Mouse (Mus musculus) stomach, embryonic 16.5 days (tissue): ENCODE results near the gene Pigc. TPM values are rescaled to one million over a fixed set of nuclear protein-coding genes. Genes with fewer than 3 reads are reported as not detected.

Experiments
- ATAC-seq: fragments of 200-750 bp; cut with Nextera tagmentation; 2 replicates; pipeline ENCODE4 v1.8.0; 2017; ENCODE audit warnings: moderate number of reproducible peaks, moderate TSS enrichment; ENCODE audit not compliant: insufficient read depth, low FRiP score
- H3K27ac ChIP-seq: fragments of 300-500 bp; sonication (generic); 2 replicates; pipeline ENCODE4 v1.5.1; 2014; ENCODE audit warnings: low read length
- H3K27me3 ChIP-seq: fragments of 300-500 bp; sonication (generic); 2 replicates; pipeline ENCODE4 v1.6.1; 2014; ENCODE audit warnings: low read length, control low read depth, mixed read lengths; ENCODE audit not compliant: control insufficient read depth, insufficient read depth
- H3K36me3 ChIP-seq: fragments of 300-500 bp; sonication (generic); 2 replicates; pipeline ENCODE4 v1.6.1; 2014; ENCODE audit warnings: low read length; ENCODE audit not compliant: control insufficient read depth, insufficient read depth
- H3K4me1 ChIP-seq: fragments of 300-500 bp; sonication (generic); 2 replicates; pipeline ENCODE4 v1.6.1; 2014; ENCODE audit warnings: low read length, control low read depth, mixed read lengths; ENCODE audit not compliant: control insufficient read depth, insufficient read depth
- H3K4me2 ChIP-seq: fragments of 300-500 bp; sonication (generic); 2 replicates; pipeline ENCODE4 v1.6.1; 2014; ENCODE audit warnings: low read depth, low read length, mixed read lengths
- H3K4me3 ChIP-seq: fragments of 300-500 bp; sonication (generic); replicated peaks from 2 replicates; pipeline ENCODE4 v1.5.1; 2014; ENCODE audit warnings: mild to moderate bottlenecking, low read length
- H3K9ac ChIP-seq: fragments of 300-500 bp; sonication (generic); 2 replicates; pipeline ENCODE4 v1.6.1; 2014; ENCODE audit warnings: low read length
- H3K9me3 ChIP-seq: fragments of 300-500 bp; sonication (generic); replicated peaks from 2 replicates; pipeline ENCODE4 v1.6.1; 2016; ENCODE audit warnings: low read length, control low read depth; ENCODE audit not compliant: control insufficient read depth
- WGBS: fragments of 180-500 bp; shearing (Covaris S2); extraction: QIAGEN DNeasy Blood & Tissue Kit; methylation state at CpG from one replicate; pipeline ENCODE4 v1.1.7; 2014; 5-methylcytosine and 5-hydroxymethylcytosine counted together
- polyA plus RNA-seq: library from polyadenylated mRNA; unstranded; fragments of >200 nt; fragmentation: Nextera tagmentation; extraction: Ambion mirVana; gene quantifications from 2 replicates; pipeline ENCODE4 v1.2.1, GENCODE M21; 2015

Pigc gene
- polyA plus RNA-seq, 1 experiment from 2014 or later = 39.7 TPM

DNA sequence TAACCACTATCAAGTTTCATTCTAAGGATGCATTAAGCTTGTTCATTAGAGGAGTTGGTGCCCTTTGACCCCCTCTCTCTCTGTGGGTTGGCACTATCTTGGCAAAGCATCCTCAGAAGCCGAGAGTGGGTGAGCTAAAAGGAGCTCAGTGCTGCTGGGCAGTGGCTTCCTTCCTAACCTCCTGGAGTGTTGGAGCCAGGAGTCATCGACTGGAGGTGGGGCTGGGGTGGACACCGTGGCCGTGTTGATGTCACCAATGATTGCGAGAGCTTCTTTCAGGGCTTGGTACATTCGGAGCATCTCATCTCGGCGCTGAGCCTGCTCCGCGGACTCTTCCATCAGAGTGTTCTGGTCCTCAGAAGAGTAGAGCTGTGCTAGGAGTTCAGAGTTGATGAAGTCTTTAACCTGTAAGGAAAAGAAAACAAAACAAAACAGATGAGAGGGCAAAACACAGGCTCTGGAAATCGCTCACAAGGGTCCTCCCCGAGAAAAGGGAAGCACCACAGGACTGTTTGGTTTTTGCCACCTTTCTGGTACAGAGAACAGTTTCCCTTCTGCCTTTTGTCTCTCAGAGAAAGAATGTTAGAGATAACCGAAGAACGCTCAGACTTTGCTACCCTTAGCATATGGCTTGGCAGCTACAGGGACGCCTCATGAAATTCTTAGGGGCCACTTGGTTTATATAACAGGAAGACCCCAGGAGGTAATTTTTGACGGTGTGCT, 42.7 kb downstream of the Pigc start:
- Histone ChIP-seq H3K4me3 (no peak overlapping the region), H3K4me1 (peaks cover 26% of the 10 kb centered on the region), H3K27ac (no peak overlapping the region), H3K27me3 (no peaks in the 10 kb centered on the region), H3K9me3 (no peaks in the 10 kb centered on the region), H3K9ac (no peak overlapping the region), H3K4me2 (no peak overlapping the region), H3K36me3 (no peaks in the 10 kb centered on the region)
- no peak for ATAC-seq
- 71% methylated on average over 16 of the region's 16 CpGs for WGBS

DNA sequence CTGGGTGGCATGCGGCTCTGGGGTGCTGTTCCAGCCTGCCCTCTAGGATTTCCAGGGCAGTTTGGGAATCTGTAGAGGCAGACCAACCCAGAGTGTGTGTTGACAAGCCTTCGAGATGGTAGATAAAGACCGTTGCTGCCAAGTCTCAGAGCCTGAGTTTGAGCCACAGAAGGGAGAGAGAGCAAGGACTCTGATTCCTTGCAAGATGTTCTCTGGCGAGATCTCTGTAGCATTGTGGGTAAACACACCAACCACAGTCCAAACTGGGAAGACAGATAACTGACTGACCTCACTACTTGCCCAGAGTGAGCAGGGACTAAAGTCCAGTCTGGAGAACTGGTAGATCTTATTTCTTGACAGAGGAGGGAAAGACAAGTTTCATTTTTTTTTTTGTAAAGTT, 44.6 kb downstream of the Pigc start:
- WGBS = 58% methylated on average over 4 of the region's 4 CpGs
- peaks cover 35% of the 10 kb centered on the region for H3K4me1 ChIP-seq
- no peaks in the 10 kb centered on the region for H3K27me3 ChIP-seq
- no peak for ATAC-seq
- H3K4me2 ChIP-seq = no peak overlapping the region
- H3K9me3 ChIP-seq = no peaks in the 10 kb centered on the region
- no peak overlapping the region for H3K27ac ChIP-seq
- H3K9ac ChIP-seq = no peak overlapping the region
- no peak overlapping the region for H3K4me3 ChIP-seq
- no peaks in the 10 kb centered on the region for H3K36me3 ChIP-seq

DNA sequence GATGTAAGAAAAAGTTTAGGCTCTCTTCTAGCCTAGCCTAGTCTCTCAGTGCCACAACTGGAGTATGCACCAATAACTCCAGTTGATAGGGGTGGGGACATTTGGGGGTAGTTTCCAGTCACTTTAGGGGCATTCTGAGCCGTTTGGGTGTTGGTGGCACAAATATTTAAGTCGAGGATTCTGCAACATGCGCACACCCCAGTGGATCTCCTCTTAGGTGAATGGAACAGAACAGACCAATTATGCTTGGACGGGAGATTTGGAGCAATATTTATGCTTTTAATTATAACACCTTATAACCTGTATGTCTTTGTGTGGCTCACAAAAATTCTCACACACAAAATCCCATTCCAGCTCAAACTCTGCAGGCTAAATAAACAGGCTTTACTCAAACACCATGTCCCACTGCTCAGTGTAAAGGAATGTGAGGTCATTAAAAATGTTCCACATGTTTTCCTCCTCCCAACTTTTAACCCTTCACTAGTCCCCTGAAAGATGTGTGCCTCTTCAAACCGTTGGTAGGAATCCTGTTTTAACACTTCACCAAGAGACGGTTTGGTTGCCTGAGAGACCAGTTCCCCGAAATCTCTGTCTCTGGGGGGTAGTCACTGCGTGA, 46.4 kb downstream of the Pigc start:
- WGBS = 31% methylated on average over 8 of the region's 8 CpGs
- H3K4me1 ChIP-seq = peaks cover 31% of the 10 kb centered on the region
- ATAC-seq = peak; percentile 24; the same call in 1 of the 2 replicates

DNA sequence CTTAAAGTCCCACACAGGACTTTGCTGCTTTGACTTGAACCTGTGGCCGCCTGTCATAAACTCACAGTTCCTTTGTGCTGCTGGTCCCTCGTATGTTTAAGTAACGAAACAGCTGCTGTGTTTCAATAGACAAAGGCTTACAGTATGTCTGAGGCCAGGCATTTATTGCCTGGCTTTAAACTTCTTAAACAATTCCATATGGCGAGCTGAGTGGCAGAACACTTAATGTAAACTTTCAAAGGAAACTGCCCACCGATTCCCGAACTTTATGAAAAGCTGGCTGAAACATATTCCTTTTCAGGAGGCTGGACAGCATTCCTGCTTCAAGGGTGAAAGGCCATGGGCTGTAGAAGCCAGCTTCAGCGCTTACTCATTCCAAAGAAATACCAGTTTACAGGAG, 48.0 kb downstream of the Pigc start:
- H3K9me3 ChIP-seq = no peaks in the 10 kb centered on the region
- peak overlapping the region; percentile 21; the same call in 1 of the 2 replicates for H3K4me2 ChIP-seq
- peak overlapping the region; percentile 82 for H3K27ac ChIP-seq
- H3K27me3 ChIP-seq = no peaks in the 10 kb centered on the region
- 19% methylated on average over 7 of the region's 7 CpGs for WGBS
- H3K4me1 ChIP-seq = peaks cover 31% of the 10 kb centered on the region
- ATAC-seq = 0 out of 2 replicates have a peak, but pooled peaks have one; percentile 62
- H3K4me3 ChIP-seq = no peak overlapping the region
- H3K9ac ChIP-seq = no peak overlapping the region; the same call in 1 of the 2 replicates
- H3K36me3 ChIP-seq = no peaks in the 10 kb centered on the region

More for the DNA sequence above, 46.4 kb downstream of the Pigc start:
- no peak overlapping the region for H3K4me3 ChIP-seq
- H3K4me2 ChIP-seq = no peak overlapping the region
- H3K9ac ChIP-seq = 0 out of 2 replicates have a peak overlapping the region, but pooled peaks have one; percentile 5
- H3K27me3 ChIP-seq = no peaks in the 10 kb centered on the region
- peak overlapping the region; percentile 82 for H3K27ac ChIP-seq
- no peaks in the 10 kb centered on the region for H3K36me3 ChIP-seq
- no peaks in the 10 kb centered on the region for H3K9me3 ChIP-seq

DNA sequence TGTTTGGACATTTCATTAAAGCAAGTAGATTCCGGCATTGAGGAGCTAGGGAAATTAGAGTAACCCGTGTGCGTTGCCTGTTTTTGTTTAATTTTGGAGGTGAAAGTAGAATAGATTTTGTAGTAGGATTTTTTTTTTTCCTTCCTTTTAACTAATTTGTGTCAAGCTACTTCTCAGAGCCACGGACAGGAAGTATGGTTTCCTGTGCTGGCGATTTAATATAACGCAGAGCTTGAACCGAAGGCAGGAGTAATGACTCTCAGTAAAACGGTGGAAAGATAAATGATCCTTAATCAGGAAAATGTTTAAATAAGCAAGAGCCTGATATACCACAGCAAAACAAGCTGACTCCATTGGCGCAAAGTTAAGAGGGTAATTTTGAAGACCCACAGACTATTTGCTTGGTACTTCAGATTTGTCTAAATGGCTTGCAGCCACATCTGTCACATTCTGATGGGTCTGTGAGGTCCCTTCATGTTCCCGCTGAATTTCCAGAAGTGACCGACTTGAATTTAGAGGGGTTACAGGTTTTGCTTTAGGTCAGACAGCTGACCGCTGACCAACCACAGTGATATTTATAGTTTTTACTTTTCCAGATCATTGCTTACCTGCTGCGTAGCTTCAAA, 49.1 kb downstream of the Pigc start:
- H3K27me3 ChIP-seq = no peaks in the 10 kb centered on the region
- H3K4me1 ChIP-seq = peaks cover 31% of the 10 kb centered on the region
- 26% methylated on average over 13 of the region's 13 CpGs for WGBS
- H3K4me3 ChIP-seq = no peak overlapping the region
- no peaks in the 10 kb centered on the region for H3K36me3 ChIP-seq
- no peak for ATAC-seq
- H3K9me3 ChIP-seq = no peaks in the 10 kb centered on the region
- no peak overlapping the region; the same call in 1 of the 2 replicates for H3K4me2 ChIP-seq
- peak overlapping the region; percentile 82 for H3K27ac ChIP-seq
- 0 out of 2 replicates have a peak overlapping the region, but pooled peaks have one; percentile 17 for H3K9ac ChIP-seq

DNA sequence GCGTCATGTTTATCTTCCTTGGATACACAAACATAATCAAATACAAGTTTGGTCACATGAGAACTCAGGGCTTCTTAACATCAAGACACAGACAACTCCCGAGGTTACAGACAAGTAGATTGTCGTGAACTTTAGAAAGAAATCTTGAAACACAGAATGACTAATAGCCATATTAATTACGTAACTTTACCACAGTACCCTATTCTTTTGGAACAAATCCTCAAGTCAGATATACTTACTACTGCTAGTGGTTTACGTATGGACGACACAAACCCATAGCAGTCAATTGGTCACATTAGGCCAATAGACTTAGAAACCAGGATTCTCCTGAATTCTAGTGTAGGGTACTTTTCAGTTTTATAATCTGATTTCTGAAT, 49.6 kb downstream of the Pigc start:
- Histone ChIP-seq H3K4me3 (no peak overlapping the region), H3K4me2 (no peak overlapping the region), H3K9me3 (no peaks in the 10 kb centered on the region), H3K36me3 (no peaks in the 10 kb centered on the region), H3K27ac (peak overlapping the region; percentile 58), H3K4me1 (peaks cover 31% of the 10 kb centered on the region), H3K27me3 (no peaks in the 10 kb centered on the region), H3K9ac (no peak overlapping the region)
- no peak for ATAC-seq
- 46% methylated on average over 6 of the region's 6 CpGs for WGBS

DNA sequence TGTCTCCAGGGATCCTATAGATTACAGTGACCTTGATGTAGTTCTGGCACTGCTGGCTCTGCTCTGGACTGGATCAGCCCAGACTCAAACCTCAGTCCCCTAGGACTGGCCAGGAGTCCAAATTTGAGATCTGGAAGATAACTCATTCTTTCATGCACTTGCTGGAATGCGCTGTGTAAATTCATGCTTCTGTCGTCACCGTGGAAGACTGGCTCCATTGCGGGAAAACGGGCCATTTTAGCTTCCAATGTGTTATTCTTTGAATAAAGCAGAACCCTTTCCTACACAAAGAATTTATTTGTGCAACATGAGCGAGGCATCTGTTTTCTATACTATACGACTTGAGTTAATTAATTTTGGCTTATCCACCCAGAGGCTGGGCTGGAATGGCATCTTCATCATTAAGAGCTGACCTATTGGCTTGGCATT, 51.3 kb downstream of the Pigc start:
- H3K9me3 ChIP-seq = no peaks in the 10 kb centered on the region
- H3K4me2 ChIP-seq = no peak overlapping the region
- WGBS = 48% methylated on average over 7 of the region's 7 CpGs
- no peaks in the 10 kb centered on the region for H3K27me3 ChIP-seq
- H3K4me1 ChIP-seq = peaks cover 20% of the 10 kb centered on the region
- H3K4me3 ChIP-seq = no peak overlapping the region
- H3K9ac ChIP-seq = no peak overlapping the region
- peak; percentile 63; the same call in 1 of the 2 replicates for ATAC-seq
- H3K27ac ChIP-seq = peak overlapping the region; percentile 47; the same call in 1 of the 2 replicates
- H3K36me3 ChIP-seq = no peaks in the 10 kb centered on the region

DNA sequence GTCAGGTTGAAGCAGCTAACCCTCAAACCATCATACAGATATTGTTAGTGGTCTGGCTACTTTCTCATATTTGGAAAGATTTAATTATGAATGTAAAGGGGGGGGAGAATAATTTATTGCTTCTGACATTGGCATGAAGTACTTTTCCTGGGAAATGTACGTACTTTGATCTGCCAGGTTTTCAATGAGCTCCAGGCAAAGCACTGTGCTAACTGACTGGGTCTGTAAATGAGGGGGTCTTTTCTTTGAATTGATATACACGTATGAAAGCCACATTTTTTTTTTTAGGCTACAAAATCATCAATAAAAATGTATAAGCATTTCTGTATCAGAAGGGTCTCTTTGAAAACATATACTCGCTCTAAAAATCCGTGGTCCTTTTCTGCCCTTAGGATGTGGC, 51.8 kb downstream of the Pigc start:
- H3K27ac ChIP-seq = peak overlapping the region; percentile 76
- H3K4me1 ChIP-seq = peaks cover 17% of the 10 kb centered on the region

More for the DNA sequence above, 51.8 kb downstream of the Pigc start:
- Histone ChIP-seq H3K4me3 (no peak overlapping the region), H3K36me3 (no peaks in the 10 kb centered on the region), H3K9ac (no peak overlapping the region), H3K4me2 (no peak overlapping the region), H3K27me3 (no peaks in the 10 kb centered on the region), H3K9me3 (no peaks in the 10 kb centered on the region)
- ATAC-seq = no peak
- WGBS = 57% methylated on average over 4 of the region's 4 CpGs
